Mouse (Mus musculus): ENCODE measurements around the gene Smg6. TPM values are rescaled to one million over a fixed set of nuclear protein-coding genes. Genes with fewer than 3 reads are reported as not detected.
A peak's percentile ranks its signal among the peaks of the same experiment; 100 is the strongest.

Gene Smg6
- polyA plus RNA-seq, 1 experiment = 39.3 TPM

DNA sequence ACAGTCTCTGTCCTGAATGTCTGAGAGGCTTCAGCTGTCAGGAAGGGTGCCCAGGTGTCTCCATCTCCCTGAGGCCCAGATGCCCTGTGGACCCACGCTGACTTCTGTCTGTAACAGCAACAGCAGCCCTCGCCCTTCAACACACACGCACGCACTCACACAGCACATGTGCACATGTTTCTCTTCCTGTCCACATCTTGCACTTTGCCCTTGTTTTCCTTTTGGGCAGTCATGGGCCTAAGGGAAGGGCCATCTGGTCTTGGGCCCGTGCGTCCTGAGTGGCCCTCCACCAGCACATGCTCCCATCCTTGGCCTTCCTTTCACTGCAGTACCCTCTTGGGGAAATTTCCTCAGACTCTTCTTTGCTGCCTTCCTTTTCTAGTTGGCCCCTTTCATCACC, 237.8 kb downstream of the Smg6 start:
- DNase-seq (ENCODE audit: low read depth) = no peak
- TF ChIP-seq POLR2A (IDR thresholded peaks at IDR 0.05; ENCODE audit: borderline replicate concordance, extremely low read depth, insufficient read depth, insufficient read length, poor library complexity, severe bottlenecking) (no peak), CTCF (IDR thresholded peaks at IDR 0.05; ENCODE audit: borderline replicate concordance, extremely low read depth, insufficient read depth, insufficient read length) (no peak)

GRCm38 (mm10) chr11:75164051-75164450, 238.4 kb downstream of the Smg6 start:
- TF ChIP-seq CTCF (IDR thresholded peaks at IDR 0.05; ENCODE audit: borderline replicate concordance, extremely low read depth, insufficient read depth, insufficient read length) (no peak), POLR2A (IDR thresholded peaks at IDR 0.05; ENCODE audit: borderline replicate concordance, extremely low read depth, insufficient read depth, insufficient read length, poor library complexity, severe bottlenecking) (no peak)
- DNase-seq (ENCODE audit: low read depth) = no peak

DNA sequence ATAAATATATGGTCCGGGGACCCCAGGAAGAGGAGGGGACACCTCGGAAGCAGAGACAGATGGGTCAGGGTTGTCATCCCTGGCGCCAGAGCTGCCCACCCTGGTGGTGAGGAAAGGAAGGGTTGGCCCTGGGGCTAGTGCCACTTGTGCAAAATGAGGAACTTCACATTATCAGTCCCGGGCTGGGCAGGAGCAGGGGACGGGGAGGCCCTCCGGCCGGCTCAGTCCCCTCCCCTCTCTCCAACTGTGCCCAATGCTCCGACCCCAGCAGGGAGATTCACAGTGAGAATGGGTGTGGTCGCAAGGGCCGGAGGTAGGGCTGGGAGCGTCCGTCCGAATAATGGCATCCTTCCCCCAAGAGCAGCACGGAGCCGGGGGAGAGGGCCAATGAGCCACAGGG, 239.1 kb downstream of the Smg6 start:
- DNase-seq (ENCODE audit: low read depth) = no peak
- TF ChIP-seq POLR2A (IDR thresholded peaks at IDR 0.05; ENCODE audit: borderline replicate concordance, extremely low read depth, insufficient read depth, insufficient read length, poor library complexity, severe bottlenecking) (no peak), CTCF (IDR thresholded peaks at IDR 0.05; ENCODE audit: borderline replicate concordance, extremely low read depth, insufficient read depth, insufficient read length) (no peak)

DNA sequence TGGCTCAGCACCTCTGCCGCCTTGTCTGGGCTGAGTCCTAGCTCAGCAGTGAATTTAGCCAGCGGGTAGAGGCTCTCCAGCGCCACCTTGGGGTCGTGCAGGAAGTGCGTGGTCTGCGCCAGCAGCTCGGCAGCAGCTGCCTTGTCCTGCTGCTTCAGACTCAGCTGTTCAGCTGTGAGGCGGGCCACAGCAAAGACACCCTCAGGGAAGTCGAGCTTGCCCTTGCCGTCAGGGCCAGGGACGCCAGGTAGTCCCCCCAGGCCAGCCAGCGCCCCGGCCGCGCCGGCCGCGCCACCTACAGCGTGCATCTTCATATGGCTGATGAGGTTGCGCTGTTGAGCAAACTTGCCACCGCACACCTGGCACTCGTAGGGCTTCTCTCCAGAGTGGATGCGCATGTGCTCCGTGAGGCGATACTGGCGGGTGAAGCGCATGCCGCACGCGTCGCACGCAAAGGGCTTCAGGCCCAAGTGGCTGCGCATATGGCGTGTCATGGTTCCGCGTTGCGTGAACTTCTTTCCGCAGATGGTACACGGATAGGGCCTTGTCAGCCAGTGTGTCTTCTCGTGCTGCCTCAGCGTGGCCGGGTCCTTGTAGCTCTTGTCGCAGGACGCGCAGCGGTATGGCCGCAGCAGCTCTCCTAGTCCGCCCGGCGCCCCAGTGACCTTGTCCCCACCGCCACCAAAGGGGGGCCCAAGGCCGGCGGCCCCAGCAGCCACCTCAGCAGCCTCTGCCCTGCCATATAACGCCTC, 240.0 kb downstream of the Smg6 start:
- DNase-seq (ENCODE audit: low read depth) = peak; percentile 50
- TF ChIP-seq CTCF (IDR thresholded peaks at IDR 0.05; ENCODE audit: borderline replicate concordance, extremely low read depth, insufficient read depth, insufficient read length) = peak; percentile 66
- no peak for TF ChIP-seq POLR2A (IDR thresholded peaks at IDR 0.05; ENCODE audit: borderline replicate concordance, extremely low read depth, insufficient read depth, insufficient read length, poor library complexity, severe bottlenecking)

GRCm38 (mm10) chr11:75166193-75166842, 240.7 kb downstream of the Smg6 start:
- TF ChIP-seq POLR2A (IDR thresholded peaks at IDR 0.05; ENCODE audit: borderline replicate concordance, extremely low read depth, insufficient read depth, insufficient read length, poor library complexity, severe bottlenecking) (no peak), CTCF (IDR thresholded peaks at IDR 0.05; ENCODE audit: borderline replicate concordance, extremely low read depth, insufficient read depth, insufficient read length) (no peak)
- DNase-seq (ENCODE audit: low read depth) = no peak

DNA sequence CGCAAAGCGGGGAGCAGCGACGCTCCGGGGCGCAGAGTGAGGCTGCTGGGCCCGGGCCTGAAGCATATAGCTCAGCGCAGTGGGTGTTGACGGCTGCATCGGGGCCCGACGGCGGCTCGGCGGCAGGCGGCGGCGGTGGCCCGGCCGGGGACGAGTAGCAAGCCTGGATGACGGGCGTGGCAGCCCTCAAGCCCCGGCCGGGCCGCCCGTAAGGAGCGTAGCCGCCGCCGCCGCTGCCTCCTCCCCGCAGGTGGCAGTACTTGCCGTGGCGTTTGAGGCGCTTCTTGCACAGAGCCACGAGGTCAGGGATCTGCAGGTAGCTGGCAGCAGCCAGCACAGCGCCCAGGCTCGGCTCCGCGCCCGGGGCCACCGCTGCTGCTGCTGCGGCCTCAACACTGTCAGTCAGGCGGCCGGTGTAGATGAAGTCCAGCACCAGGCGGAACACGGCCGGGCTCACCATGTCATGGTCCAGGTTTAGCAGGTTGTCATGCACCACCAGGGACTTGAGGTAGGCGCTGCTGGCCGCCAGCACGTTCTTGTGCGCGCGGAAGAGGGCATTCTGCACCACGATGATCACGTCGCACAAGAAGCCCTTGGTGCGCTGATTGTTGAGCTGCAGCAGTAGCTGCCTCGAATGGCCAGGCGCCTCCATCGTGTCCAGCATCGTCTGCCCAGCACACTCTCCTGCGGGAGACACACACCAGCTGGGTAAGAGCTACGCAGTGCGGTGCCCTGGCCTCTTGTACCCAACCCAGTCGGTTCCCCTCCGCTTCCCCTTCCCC, 241.4 kb downstream of the Smg6 start:
- peak; percentile 33 for DNase-seq (ENCODE audit: low read depth)

DNA sequence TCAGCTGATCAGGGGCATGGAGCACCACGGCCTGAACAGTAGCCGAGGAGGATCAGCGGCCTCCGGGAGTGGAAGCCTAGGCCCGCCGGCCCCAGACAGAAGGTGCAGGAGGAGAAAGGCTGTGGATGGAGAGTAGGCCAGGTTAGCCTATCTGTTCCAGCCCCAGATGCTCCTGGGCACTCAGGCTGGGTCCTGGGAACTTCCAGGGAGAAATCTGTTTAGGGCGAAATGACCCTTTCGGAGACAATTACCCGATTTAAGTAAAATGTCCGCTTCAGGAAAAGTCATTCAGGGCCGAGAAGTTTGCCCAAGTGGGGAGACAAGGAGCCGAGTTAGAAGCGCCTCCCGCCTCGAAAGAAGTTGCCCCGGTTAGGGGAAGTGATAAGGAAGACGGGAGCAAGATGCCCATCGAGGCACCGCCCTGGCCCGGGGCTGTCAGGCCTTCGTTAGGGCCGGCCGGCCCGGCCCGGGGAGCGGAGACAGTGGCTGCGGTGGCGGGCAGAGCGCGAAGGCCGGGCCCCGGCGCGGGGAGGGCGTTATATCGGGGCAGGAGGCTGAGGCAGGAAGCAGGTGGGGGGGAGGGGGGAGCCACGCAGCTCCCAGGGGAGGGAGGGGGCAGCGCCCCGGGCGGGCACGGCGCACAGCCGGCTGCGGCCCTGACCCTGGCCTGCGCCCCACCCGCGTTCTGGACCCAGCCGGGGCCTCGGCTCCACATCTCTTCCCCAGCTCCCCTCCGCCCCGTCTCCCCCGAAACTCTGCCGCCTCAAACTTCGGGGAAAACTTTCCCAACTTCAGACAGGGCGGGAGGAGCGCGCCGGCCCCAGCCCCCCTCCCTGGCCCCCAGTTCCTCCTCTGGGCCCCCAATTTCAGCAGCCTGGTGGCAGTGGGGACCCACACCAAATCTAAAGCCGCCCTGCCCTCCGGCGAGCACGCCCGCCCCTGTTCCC, 242.3 kb downstream of the Smg6 start:
- TF ChIP-seq CTCF (IDR thresholded peaks at IDR 0.05; ENCODE audit: borderline replicate concordance, extremely low read depth, insufficient read depth, insufficient read length) (no peak), POLR2A (IDR thresholded peaks at IDR 0.05; ENCODE audit: borderline replicate concordance, extremely low read depth, insufficient read depth, insufficient read length, poor library complexity, severe bottlenecking) (no peak)
- DNase-seq (ENCODE audit: low read depth) = no peak

More for the DNA sequence above, 241.4 kb downstream of the Smg6 start:
- no peak for TF ChIP-seq CTCF (IDR thresholded peaks at IDR 0.05; ENCODE audit: borderline replicate concordance, extremely low read depth, insufficient read depth, insufficient read length)

- DNase-seq (ENCODE audit: low read depth) = peak; percentile 81
- TF ChIP-seq POLR2A (IDR thresholded peaks at IDR 0.05; ENCODE audit: borderline replicate concordance, extremely low read depth, insufficient read depth, insufficient read length, poor library complexity, severe bottlenecking) = no peak
- peak; percentile 86 for TF ChIP-seq CTCF (IDR thresholded peaks at IDR 0.05; ENCODE audit: borderline replicate concordance, extremely low read depth, insufficient read depth, insufficient read length)
These were observed 243.2 kb downstream of the Smg6 start for GRCm38 (mm10) chr11:75168590-75169361.

- TF ChIP-seq POLR2A (IDR thresholded peaks at IDR 0.05; ENCODE audit: borderline replicate concordance, extremely low read depth, insufficient read depth, insufficient read length, poor library complexity, severe bottlenecking) = no peak
- TF ChIP-seq CTCF (IDR thresholded peaks at IDR 0.05; ENCODE audit: borderline replicate concordance, extremely low read depth, insufficient read depth, insufficient read length) = no peak
- DNase-seq (ENCODE audit: low read depth) = peak; percentile 25
These were observed 243.9 kb downstream of the Smg6 start, which contains the start of gene Hic1 for GRCm38 (mm10) chr11:75169405-75170080. Gene Hic1, minus strand, starts transcription at chr11:75169519.

All from brain, embryonic 14.5 days (tissue).